Mouse (Mus musculus) frontal cortex, adult 2 months (tissue): ENCODE data around the gene Vmn1r179. TPM values are rescaled to one million over a fixed set of nuclear protein-coding genes. Genes with fewer than 3 reads are reported as not detected.
"Not testable (repeated sequence)": the region's sequence is repeated elsewhere in the genome, so short reads cannot be mapped to it uniquely, and the experiment has no call there.

Experiments used
- DNase-seq, 2 experiments: peaks; one replicate each; pipeline ENCODE4 v3.0.0; 2022; ENCODE audit warnings: low spot score in 1 of 2; ENCODE audit errors: extremely low spot score in 1 of 2
- polyA plus RNA-seq: library from polyadenylated mRNA; depleted of rRNA; stranded (reverse); fragments of >200 nt; gene quantifications from 2 replicates; pipeline ENCODE4 v1.2.3, GENCODE M21; 2012; rRNA removed

Gene Vmn1r179
- not detected in 2 replicates for polyA plus RNA-seq

GRCm38 (mm10) chr7:23926678-23927077 is at the start of gene Vmn1r179:
Vmn1r179 (plus strand) TSS chr7:23926978.
- no peak for DNase-seq

DNA sequence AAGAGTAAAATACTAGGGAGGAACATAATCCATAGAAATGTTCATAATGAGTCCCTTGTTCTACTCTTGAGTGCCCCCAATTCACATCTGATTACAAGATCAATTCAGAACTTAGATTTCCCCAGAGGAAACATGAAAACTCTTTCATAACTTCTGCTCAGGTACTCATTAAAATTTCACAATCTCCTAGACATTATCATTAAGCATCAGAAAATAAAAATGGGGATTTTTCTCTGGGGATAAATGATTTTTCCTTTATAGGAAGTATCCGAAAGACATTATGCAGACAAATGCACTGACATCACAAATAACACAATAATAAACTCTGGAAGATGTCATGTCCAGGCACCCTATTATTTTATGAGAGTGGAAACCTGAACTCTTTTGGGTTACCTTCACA is 35.1 kb upstream of the Vmn1r179 start, which contains the start of gene Vmn1r178:
Gene Vmn1r178, plus strand, starts transcription at position 301 of the 400 bp plus-strand sequence.
- no peak for DNase-seq

- no peak for DNase-seq
Measured at GRCm38 (mm10) chr7:23950332-23950731, 23.6 kb downstream of the Vmn1r179 start, which contains the start of gene Vmn1r180. Vmn1r180 (plus strand) TSS chr7:23950632.

DNA sequence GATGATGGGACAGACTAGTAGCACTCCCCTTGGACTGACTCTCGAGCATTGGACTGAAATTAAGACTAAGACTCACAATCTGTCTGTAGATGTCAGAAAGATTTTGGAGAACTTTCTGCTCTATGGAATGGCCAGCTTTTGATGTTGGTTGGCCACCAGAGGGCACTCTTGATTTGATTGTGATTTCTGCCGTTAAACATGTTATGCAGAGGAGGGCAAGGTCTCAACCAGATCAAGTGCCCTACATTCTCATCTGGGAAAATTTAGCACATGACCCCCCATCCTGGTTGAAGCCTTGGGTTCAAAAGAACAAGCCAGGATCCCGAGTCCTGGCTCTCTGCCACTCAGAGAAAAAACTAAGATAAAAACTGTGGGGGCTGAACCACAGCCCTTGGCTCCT is 41.3 kb downstream of the Vmn1r179 start:
- peak in 1 of 2 experiments; percentile 23 for DNase-seq

- not testable (repeated sequence) for DNase-seq
Measured at GRCm38 (mm10) chr7:23974315-23974714, 47.5 kb downstream of the Vmn1r179 start, which contains the start of gene Vmn1r181. Vmn1r181 (plus strand) TSS chr7:23974615.

Other genes starting within 250 kb of the Vmn1r179 start
- gene Vmn1r173, start 226.3 kb upstream of the Vmn1r179 start, polyA plus RNA-seq = not detected in 2 replicates
- not detected in 2 replicates for gene Vmn1r174, start 174.7 kb upstream of the Vmn1r179 start, polyA plus RNA-seq
- not detected in 2 replicates for gene Vmn1r175, start 116.3 kb upstream of the Vmn1r179 start, polyA plus RNA-seq
- gene Vmn1r176, start 89.6 kb upstream of the Vmn1r179 start, polyA plus RNA-seq = not detected in 2 replicates
- gene Vmn1r177, start 60.5 kb upstream of the Vmn1r179 start, polyA plus RNA-seq = not detected in 2 replicates
- not detected in 2 replicates for gene Vmn1r178, start 35.0 kb upstream of the Vmn1r179 start, polyA plus RNA-seq
- not detected in 2 replicates for gene Vmn1r180, start 23.7 kb downstream of the Vmn1r179 start, polyA plus RNA-seq
- gene Vmn1r181, start 47.6 kb downstream of the Vmn1r179 start, polyA plus RNA-seq = not detected in 2 replicates
- not detected in 2 replicates for gene V1rd19, start 74.7 kb downstream of the Vmn1r179 start, polyA plus RNA-seq
- not detected in 2 replicates for gene Vmn1r183, start 126.3 kb downstream of the Vmn1r179 start, polyA plus RNA-seq
- gene Zfp180, start 154.9 kb downstream of the Vmn1r179 start, polyA plus RNA-seq = 33.3 and 35.1 TPM in 2 replicates
- 8.2 and 9.4 TPM in 2 replicates for gene Zfp112, start 185.3 kb downstream of the Vmn1r179 start, polyA plus RNA-seq
- gene Zfp235, start 207.2 kb downstream of the Vmn1r179 start, polyA plus RNA-seq = 17.5 and 18.6 TPM in 2 replicates
- 1.8 and 1.9 TPM in 2 replicates for gene Zfp114, start 248.1 kb downstream of the Vmn1r179 start, polyA plus RNA-seq